Mouse (Mus musculus) CH12.LX (cell line): ENCODE results near the gene Cacna2d4.

Source experiments
- CTCF ChIP-seq, 2 experiments: IDR thresholded peaks in 1 of 2; conservative IDR thresholded peaks in 1 of 2; 2 replicates each; pipeline ENCODE4 v1.5.1; 2011 to 2012; ENCODE audit warnings: low read depth in 2 of 2, low read length in 2 of 2, improper control_type of control experiment in 1 of 2, inconsistent platforms in 1 of 2, mild to moderate bottlenecking in 1 of 2, moderate library complexity in 1 of 2
- KAT2A ChIP-seq: IDR thresholded peaks from 2 replicates; pipeline ENCODE4 v1.6.1; 2012; ENCODE audit warnings: low read length, improper control_type of control experiment, inconsistent platforms; ENCODE audit not compliant: insufficient replicate concordance
- MEF2A ChIP-seq: IDR thresholded peaks from 2 replicates; pipeline ENCODE4 v1.6.1; 2014; ENCODE audit warnings: low read depth, mild to moderate bottlenecking, inconsistent platforms, low read length, improper control_type of control experiment, borderline replicate concordance
- POLR2AphosphoS2 ChIP-seq: IDR thresholded peaks from 2 replicates; pipeline ENCODE4 v1.6.1; 2011; ENCODE audit warnings: low read depth, low read length, improper control_type of control experiment
- SMC3 ChIP-seq: IDR thresholded peaks from 2 replicates; pipeline ENCODE4 v1.6.1; 2011; ENCODE audit warnings: low read depth, low read length, improper control_type of control experiment
- TCF12 ChIP-seq: IDR thresholded peaks from 2 replicates; pipeline ENCODE4 v1.6.1; 2014; ENCODE audit warnings: low read depth, mild to moderate bottlenecking, inconsistent platforms, low read length, improper control_type of control experiment
- USF1 ChIP-seq: IDR thresholded peaks from 2 replicates; pipeline ENCODE4 v1.6.1; 2014; ENCODE audit warnings: low read depth, mild to moderate bottlenecking, inconsistent platforms, low read length, improper control_type of control experiment
- ZNF384 ChIP-seq: IDR thresholded peaks from 2 replicates; pipeline ENCODE4 v1.6.1; 2012; ENCODE audit warnings: low read depth, low read length, improper control_type of control experiment, inconsistent platforms

GRCm38 (mm10) chr6:119235441-119235840 is 885 bp upstream of the Cacna2d4 start:
- TF ChIP-seq SMC3: no peak
- no peak for TF ChIP-seq CTCF (conservative IDR thresholded peaks at IDR 0.05 in 1 of 2, IDR thresholded peaks at IDR 0.05 in 1 of 2; ENCODE audit: low read depth in 2 of 2, low read length in 2 of 2)
- no peak for TF ChIP-seq ZNF384
- no peak for TF ChIP-seq TCF12
- TF ChIP-seq POLR2AphosphoS2: no peak
- TF ChIP-seq MEF2A: no peak
- no peak for TF ChIP-seq KAT2A
- no peak for TF ChIP-seq USF1
